Mouse (Mus musculus): ENCODE results near the gene Rhog.
"Not testable (repeated sequence)": the region's sequence is repeated elsewhere in the genome, so short reads cannot be mapped to it uniquely, and the experiment has no call there.

Gene Rhog

GRCm38 (mm10) chr7:102255954-102256353 is at the start of gene Rhog:
Gene Rhog (minus strand): TSS chr7:102256054.
- DNase-seq (ENCODE audit: low read depth, low spot score): no peak

- no peak for DNase-seq (ENCODE audit: low read depth, low spot score)
Measured at GRCm38 (mm10) chr7:102305596-102305995, 49.7 kb upstream of the Rhog start.

- DNase-seq (ENCODE audit: low read depth, low spot score): no peak
Measured at GRCm38 (mm10) chr7:102302471-102302870, 46.6 kb upstream of the Rhog start.

GRCm38 (mm10) chr7:102300761-102301160 is 44.9 kb upstream of the Rhog start:
- no peak for DNase-seq (ENCODE audit: low read depth, low spot score)

GRCm38 (mm10) chr7:102293234-102293633 is 37.4 kb upstream of the Rhog start:
- DNase-seq (ENCODE audit: low read depth, low spot score): no peak

- DNase-seq (ENCODE audit: low read depth, low spot score): no peak
Measured at GRCm38 (mm10) chr7:102292228-102292627, 36.4 kb upstream of the Rhog start.

GRCm38 (mm10) chr7:102289466-102289865 is 33.6 kb upstream of the Rhog start:
- DNase-seq (ENCODE audit: low read depth, low spot score): peak; percentile 89

GRCm38 (mm10) chr7:102282261-102282660 is 26.4 kb upstream of the Rhog start:
- no peak for DNase-seq (ENCODE audit: low read depth, low spot score)

- DNase-seq (ENCODE audit: low read depth, low spot score): no peak
Measured at GRCm38 (mm10) chr7:102281403-102281802, 25.5 kb upstream of the Rhog start.

GRCm38 (mm10) chr7:102272422-102272948 is 16.6 kb upstream of the Rhog start:
- no peak for DNase-seq (ENCODE audit: low read depth, low spot score)

- DNase-seq (ENCODE audit: low read depth, low spot score): no peak
Measured at GRCm38 (mm10) chr7:102268395-102268748, 12.5 kb upstream of the Rhog start.

- peak; percentile 88 for DNase-seq (ENCODE audit: low read depth, low spot score)
Measured at GRCm38 (mm10) chr7:102267601-102268394, 11.9 kb upstream of the Rhog start, which contains the start of gene Stim1. Gene Stim1 (plus strand): TSS chr7:102267806.

GRCm38 (mm10) chr7:102267113-102267579 is 11.3 kb upstream of the Rhog start:
- DNase-seq (ENCODE audit: low read depth, low spot score): peak; percentile 97

- DNase-seq (ENCODE audit: low read depth, low spot score): no peak
Measured at GRCm38 (mm10) chr7:102266401-102267042, 10.7 kb upstream of the Rhog start.

- DNase-seq (ENCODE audit: low read depth, low spot score): not testable (repeated sequence)
Measured at GRCm38 (mm10) chr7:102266021-102266400, 10.2 kb upstream of the Rhog start.

GRCm38 (mm10) chr7:102263020-102263419 is 7.2 kb upstream of the Rhog start:
- DNase-seq (ENCODE audit: low read depth, low spot score): peak; percentile 26

- DNase-seq (ENCODE audit: low read depth, low spot score): no peak
Measured at GRCm38 (mm10) chr7:102260518-102260917, 4.7 kb upstream of the Rhog start.

GRCm38 (mm10) chr7:102259716-102260479 is 4.0 kb upstream of the Rhog start:
- DNase-seq (ENCODE audit: low read depth, low spot score): no peak

GRCm38 (mm10) chr7:102258753-102259152 is 2.9 kb upstream of the Rhog start:
- DNase-seq (ENCODE audit: low read depth, low spot score): no peak

GRCm38 (mm10) chr7:102258189-102258588 is 2.3 kb upstream of the Rhog start:
- peak; percentile 80 for DNase-seq (ENCODE audit: low read depth, low spot score)

- no peak for DNase-seq (ENCODE audit: low read depth, low spot score)
Measured at GRCm38 (mm10) chr7:102256636-102257035, 782 bp upstream of the Rhog start.

- no peak for DNase-seq (ENCODE audit: low read depth, low spot score)
Measured at GRCm38 (mm10) chr7:102253631-102254030, 2.2 kb downstream of the Rhog start.

Measured in R1 (cell line).